Mouse (Mus musculus) left cerebral cortex, adult 2 months (tissue): Measurements from ENCODE around the gene Cers3. TPM values are rescaled to one million over a fixed set of nuclear protein-coding genes. Genes with fewer than 3 reads are reported as not detected.
A peak's percentile ranks its signal among the peaks of the same experiment; 100 is the strongest.

ENCODE experiments used
- DNase-seq, 2 experiments: peaks; one replicate each; pipeline ENCODE4 v3.0.0; 2021 to 2022; ENCODE audit warnings: low spot score in 2 of 2, mixed read lengths in 1 of 2; ENCODE audit errors: extremely low spot score in 1 of 2
- H3K27ac ChIP-seq: fragments of 200-600 bp; 2 replicates; pipeline ENCODE4 v1.8.1; 2022
- H3K4me3 ChIP-seq: fragments of 200-600 bp; 2 replicates; pipeline ENCODE4 v1.8.1; 2022
- CTCF ChIP-seq: fragments of 200-600 bp; IDR thresholded peaks from 2 replicates; pipeline ENCODE4 v1.8.1; 2022; ENCODE audit warnings: antibody characterized with exemption, mild to moderate bottlenecking, moderate library complexity
- intact Hi-C: fragments of 180-260 bp; cut with DNase I; formaldehyde crosslinking; loops from one replicate; pipeline ENCODE4 v1.15.1; 2025
- total RNA-seq, 2 experiments: library from RNA; stranded (reverse); gene quantifications; 2 replicates each; pipeline ENCODE4 v1.2.3; 2021

Cers3 gene
- total RNA-seq, 2 experiments from 2014 or later: 0.28 to 0.29 TPM

GRCm38 (mm10) chr7:66849316-66849715 lies 106.0 kb downstream of the Cers3 start:
- no peak for DNase-seq
- no peak for TF ChIP-seq CTCF
- intact Hi-C loops: no loop called here
- Histone ChIP-seq H3K27ac (no peak overlapping the region), H3K4me3 (no peak overlapping the region)

- Histone ChIP-seq H3K27ac (no peak overlapping the region), H3K4me3 (no peak overlapping the region)
- intact Hi-C loops: no loop called here
- no peak for DNase-seq
- no peak for TF ChIP-seq CTCF
These were observed 108.9 kb downstream of the Cers3 start for GRCm38 (mm10) chr7:66852164-66852563.

- DNase-seq: no peak
- no peak for TF ChIP-seq CTCF
- intact Hi-C loops: no loop called here
- Histone ChIP-seq H3K27ac (no peak overlapping the region), H3K4me3 (no peak overlapping the region)
These were observed 114.3 kb downstream of the Cers3 start for GRCm38 (mm10) chr7:66857610-66858009.

GRCm38 (mm10) chr7:66858247-66859075 lies 115.2 kb downstream of the Cers3 start:
- intact Hi-C loops: no loop called here
- no peak for DNase-seq
- Histone ChIP-seq H3K27ac (no peak overlapping the region; the same call in 1 of the 2 replicates), H3K4me3 (no peak overlapping the region)
- no peak for TF ChIP-seq CTCF

- DNase-seq: no peak
- no peak for TF ChIP-seq CTCF
- Histone ChIP-seq H3K27ac (no peak overlapping the region), H3K4me3 (no peak overlapping the region)
- intact Hi-C loops: no loop called here
These were observed 115.9 kb downstream of the Cers3 start for GRCm38 (mm10) chr7:66859220-66859619.

GRCm38 (mm10) chr7:66866944-66867718 lies 123.8 kb downstream of the Cers3 start:
- peak in 1 of 2 experiments; percentile 48 for DNase-seq
- peak; percentile 40 for TF ChIP-seq CTCF
- H3K4me3 ChIP-seq: no peak overlapping the region
- intact Hi-C loops: loop anchor here (1.0 kb wide), 1 partner anchor 114 kb away; no protein-coding TSS in a partner anchor
- peak overlapping the region; percentile 79 for H3K27ac ChIP-seq

GRCm38 (mm10) chr7:66867719-66868501 lies 124.6 kb downstream of the Cers3 start:
- Histone ChIP-seq H3K4me3 (no peak overlapping the region), H3K27ac (peak overlapping the region; percentile 79)
- intact Hi-C loops: loop anchor here (1.0 to 2.0 kb wide), 3 partner anchors 25 to 113 kb away; no protein-coding TSS in a partner anchor
- peak; percentile 38 to 65 for DNase-seq
- no peak; the same call in 1 of the 2 replicates for TF ChIP-seq CTCF

- intact Hi-C loops: no loop called here
These were observed 128.2 kb downstream of the Cers3 start for GRCm38 (mm10) chr7:66871520-66871919.

GRCm38 (mm10) chr7:66871940-66872511 lies 128.7 kb downstream of the Cers3 start:
- DNase-seq: no peak
- H3K4me3 ChIP-seq: no peak overlapping the region
- intact Hi-C loops: no loop called here
- no peak for TF ChIP-seq CTCF
- no peak overlapping the region for H3K27ac ChIP-seq

More at GRCm38 (mm10) chr7:66871520-66871919, 128.2 kb downstream of the Cers3 start:
- DNase-seq: no peak
- Histone ChIP-seq H3K27ac (no peak overlapping the region), H3K4me3 (no peak overlapping the region)
- TF ChIP-seq CTCF: no peak

- no peak for DNase-seq
- Histone ChIP-seq H3K4me3 (no peak overlapping the region), H3K27ac (no peak overlapping the region)
- no peak for TF ChIP-seq CTCF
- intact Hi-C loops: no loop called here
These were observed 129.9 kb downstream of the Cers3 start for GRCm38 (mm10) chr7:66873235-66873634.

Other genes starting within 250 kb of the Cers3 start
- gene Asb7, start 53.9 kb upstream of the Cers3 start, total RNA-seq: 10 to 100 TPM; 19.1 to 22.6 TPM
- 1 to 10 TPM; 8.6 to 9.3 TPM for gene Lins1, start 53.6 kb upstream of the Cers3 start, total RNA-seq
- gene Adamts17, start 96.2 kb downstream of the Cers3 start, total RNA-seq: 10 to 100 TPM; 13.1 to 13.6 TPM